Mouse (Mus musculus) mouse embryonic stem cell (cell line): Measurements from ENCODE around the gene Procr.

ENCODE experiments used
- in situ Hi-C, 2 experiments: fragments of 300-500 bp; cut with MboI; formaldehyde crosslinking; loops; 1 replicate in 1 of 2; 3 replicates in 1 of 2; pipeline ENCODE4 v1.14.3; 2019 to 2020; ENCODE audit warnings: low sequenced_read_pairs in 2 of 2, low pct_unique_long_range_greater_than_20kb in 1 of 2, mixed read lengths in 1 of 2; ENCODE audit not compliant: unreplicated experiment in 1 of 2

The Procr gene

GRCm38 (mm10) chr2:155742931-155743337 is 8.0 kb upstream of the Procr start:
- in situ Hi-C loops: no loop called here

- in situ Hi-C loops: no loop called here
Observed at GRCm38 (mm10) chr2:155743351-155743750, 7.6 kb upstream of the Procr start.

GRCm38 (mm10) chr2:155745487-155745886 is 5.4 kb upstream of the Procr start:
- in situ Hi-C loops: no loop called here

GRCm38 (mm10) chr2:155749394-155749793 is 1.5 kb upstream of the Procr start:
- in situ Hi-C loops: no loop called here

GRCm38 (mm10) chr2:155755746-155756145 is 4.8 kb downstream of the Procr start:
- in situ Hi-C loops: loop anchor here (5.0 to 25.0 kb wide), 4 partner anchors 71 to 241 kb away; partner anchors contain the start of genes Acss2 (in 2 of the 2) and Ggt7 (in 2 of the 2)

GRCm38 (mm10) chr2:155756855-155757566 is 6.1 kb downstream of the Procr start:
- in situ Hi-C loops: loop anchor here (5.0 to 25.0 kb wide), 4 partner anchors 72 to 242 kb away; partner anchors contain the start of genes Acss2 (in 2 of the 2) and Ggt7 (in 2 of the 2)

- in situ Hi-C loops: loop anchor here in 1 of 2 experiments (25.0 kb wide), 1 partner anchor 103 kb away; no protein-coding TSS in a partner anchor
Observed at GRCm38 (mm10) chr2:155764679-155765418, 13.9 kb downstream of the Procr start.

GRCm38 (mm10) chr2:155773664-155774063 is 22.7 kb downstream of the Procr start:
- in situ Hi-C loops: loop anchor here in 1 of 2 experiments (25.0 kb wide), 1 partner anchor 111 kb away; no protein-coding TSS in a partner anchor

- in situ Hi-C loops: loop anchor here in 1 of 2 experiments (25.0 kb wide), 1 partner anchor 112 kb away; no protein-coding TSS in a partner anchor
Observed at GRCm38 (mm10) chr2:155774261-155774926, 23.5 kb downstream of the Procr start.

GRCm38 (mm10) chr2:155774927-155775684 is 24.2 kb downstream of the Procr start, which contains the start of gene Mmp24:
Mmp24 (plus strand) TSS chr2:155775342.
- in situ Hi-C loops: loop anchor here in 1 of 2 experiments (25.0 kb wide), 1 partner anchor 113 kb away; no protein-coding TSS in a partner anchor

GRCm38 (mm10) chr2:155775685-155776263 is 24.9 kb downstream of the Procr start:
- in situ Hi-C loops: no loop called here

GRCm38 (mm10) chr2:155776824-155777687 is 26.1 kb downstream of the Procr start:
- in situ Hi-C loops: no loop called here

GRCm38 (mm10) chr2:155777688-155777985 is 26.7 kb downstream of the Procr start:
- in situ Hi-C loops: no loop called here

GRCm38 (mm10) chr2:155778004-155778403 is 27.1 kb downstream of the Procr start:
- in situ Hi-C loops: no loop called here

GRCm38 (mm10) chr2:155779066-155779465 is 28.1 kb downstream of the Procr start:
- in situ Hi-C loops: no loop called here

GRCm38 (mm10) chr2:155779506-155779905 is 28.6 kb downstream of the Procr start:
- in situ Hi-C loops: no loop called here

- in situ Hi-C loops: no loop called here
Observed at GRCm38 (mm10) chr2:155784534-155784933, 33.6 kb downstream of the Procr start.
